Mouse (Mus musculus) liver, adult 2 months (tissue): ENCODE data around the gene Mrps35. TPM values are rescaled to one million over a fixed set of nuclear protein-coding genes. Genes with fewer than 3 reads are reported as not detected.

Experiments
- DNase-seq: peaks from one replicate; pipeline ENCODE4 v3.0.0-alpha.2; 2011; ENCODE audit warnings: low read depth, low spot score; ENCODE audit errors: extremely low read depth
- H3K27ac ChIP-seq: fragments of 200-500 bp; replicated peaks from 2 replicates; pipeline ENCODE4 v1.5.1; 2012; ENCODE audit warnings: low read depth, mild to moderate bottlenecking, control low read depth, inconsistent platforms, low read length; ENCODE audit not compliant: insufficient read depth
- H3K27me3 ChIP-seq: fragments of 200-500 bp; 2 replicates; pipeline ENCODE4 v1.6.1; 2012; ENCODE audit warnings: mild to moderate bottlenecking, moderate library complexity, low read length, inconsistent platforms; ENCODE audit not compliant: control insufficient read depth, insufficient read depth
- H3K36me3 ChIP-seq: fragments of 200-500 bp; 2 replicates; pipeline ENCODE4 v1.6.1; 2012; ENCODE audit warnings: low read length, inconsistent platforms; ENCODE audit not compliant: control insufficient read depth, insufficient read depth
- H3K4me1 ChIP-seq: fragments of 200-500 bp; 2 replicates; pipeline ENCODE4 v1.6.1; 2011; ENCODE audit warnings: low read length; ENCODE audit not compliant: control insufficient read depth, insufficient read depth
- H3K4me3 ChIP-seq: fragments of 200-500 bp; 2 replicates; pipeline ENCODE4 v1.5.1; 2011; ENCODE audit warnings: low read depth, mild to moderate bottlenecking, control low read depth, low read length, moderate library complexity; ENCODE audit not compliant: insufficient read depth
- H3K79me2 ChIP-seq: fragments of 200-500 bp; 2 replicates; pipeline ENCODE4 v1.6.1; 2012; ENCODE audit warnings: inconsistent platforms, mild to moderate bottlenecking, low read length, moderate library complexity; ENCODE audit not compliant: control insufficient read depth, insufficient read depth
- H3K9ac ChIP-seq: fragments of 200-500 bp; 2 replicates; pipeline ENCODE4 v1.6.1; 2012; ENCODE audit warnings: low read depth, mild to moderate bottlenecking, control low read depth, inconsistent platforms, low read length
- CTCF ChIP-seq: fragments of 200-500 bp; IDR thresholded peaks from 2 replicates; pipeline ENCODE4 v1.5.1; 2011; ENCODE audit warnings: low read depth, low read length, control low read depth
- POLR2A ChIP-seq: fragments of 200-500 bp; IDR thresholded peaks from 2 replicates; pipeline ENCODE4 v1.6.1; 2011; ENCODE audit warnings: low read length, control low read depth; ENCODE audit not compliant: insufficient read depth; ENCODE audit errors: extremely low read depth
- WGBS: fragments of 180-500 bp; shearing (Covaris S2); methylation state at CpG from one replicate; pipeline ENCODE4 v1.1.7; 2018; 5-methylcytosine and 5-hydroxymethylcytosine counted together
- polyA plus RNA-seq: library from polyadenylated mRNA; depleted of rRNA; stranded (reverse); fragments of >200 nt; gene quantifications from 2 replicates; pipeline ENCODE4 v1.2.3, GENCODE M21; 2012
- total RNA-seq: library from RNA; depleted of rRNA; stranded (reverse); fragments of >200 nt; gene quantifications from 2 replicates; pipeline ENCODE4 v1.2.3, GENCODE M21; 2014

Gene Mrps35
- total and polyA plus RNA-seq, 2 experiments, result 9.6 to 22.1 TPM

- Histone ChIP-seq H3K79me2 (no peaks in the 10 kb centered on the region), H3K27me3 (no peaks in the 10 kb centered on the region), H3K4me3 (no peak overlapping the region), H3K4me1 (no peaks in the 10 kb centered on the region), H3K9ac (no peak overlapping the region), H3K27ac (no peak overlapping the region), H3K36me3 (no peaks in the 10 kb centered on the region; the same call in 1 of the 2 replicates)
- WGBS, result 87% methylated on average over 10 of the region's 10 CpGs
- TF ChIP-seq POLR2A (no peak), CTCF (no peak)
- no peak for DNase-seq
Measured at GRCm38 (mm10) chr6:147079919-147080318, 37.4 kb downstream of the Mrps35 start.

- Histone ChIP-seq H3K79me2 (no peaks in the 10 kb centered on the region), H3K4me3 (no peak overlapping the region), H3K9ac (no peak overlapping the region), H3K4me1 (peaks cover 6% of the 10 kb centered on the region; the same call in 1 of the 2 replicates), H3K36me3 (no peaks in the 10 kb centered on the region), H3K27me3 (no peaks in the 10 kb centered on the region), H3K27ac (no peak overlapping the region)
- no peak for DNase-seq
- TF ChIP-seq POLR2A (no peak), CTCF (no peak)
- 78% methylated on average over 7 of the region's 7 CpGs for WGBS
Measured at GRCm38 (mm10) chr6:147085398-147086040, 43.0 kb downstream of the Mrps35 start.

- Histone ChIP-seq H3K9ac (no peak within 1 kb of the TSS), H3K36me3 (no peaks in the 10 kb centered on the region), H3K27me3 (no peaks in the 10 kb centered on the region), H3K4me3 (no peak within 1 kb of the TSS), H3K27ac (no peak within 1 kb of the TSS), H3K79me2 (no peaks in the 10 kb centered on the region), H3K4me1 (peaks cover 9% of the 10 kb centered on the region; the same call in 1 of the 2 replicates)
- no peak for TF ChIP-seq CTCF
- TF ChIP-seq POLR2A, result no peak
- DNase-seq, result peak; percentile 55
- WGBS, result 39% methylated on average over 20 of the region's 20 CpGs
Measured at GRCm38 (mm10) chr6:147086594-147087225, 44.1 kb downstream of the Mrps35 start, which contains the start of gene Mansc4. Mansc4 (minus strand) TSS chr6:147087032.

- peaks cover 11% of the 10 kb centered on the region for H3K4me1 ChIP-seq
- H3K9ac ChIP-seq, result no peak overlapping the region
- peak; percentile 86 for DNase-seq
- peaks cover 6% of the 10 kb centered on the region for H3K79me2 ChIP-seq
- no peaks in the 10 kb centered on the region for H3K27me3 ChIP-seq
- peak overlapping the region; percentile 22 for H3K27ac ChIP-seq
- WGBS, result 23% methylated on average over 7 of the region's 7 CpGs
- TF ChIP-seq POLR2A (no peak), CTCF (no peak)
- no peaks in the 10 kb centered on the region for H3K36me3 ChIP-seq
- no peak overlapping the region for H3K4me3 ChIP-seq
Measured at GRCm38 (mm10) chr6:147087736-147088135, 45.2 kb downstream of the Mrps35 start.

GRCm38 (mm10) chr6:147088517-147088916, 46.0 kb downstream of the Mrps35 start:
- WGBS, result 76% methylated on average over 3 of the region's 3 CpGs
- TF ChIP-seq CTCF (no peak), POLR2A (no peak)

GRCm38 (mm10) chr6:147090191-147090590, 47.6 kb downstream of the Mrps35 start:
- Histone ChIP-seq H3K27ac (no peak overlapping the region), H3K4me1 (peaks cover 14% of the 10 kb centered on the region), H3K4me3 (no peak overlapping the region), H3K36me3 (no peaks in the 10 kb centered on the region), H3K79me2 (peaks cover 11% of the 10 kb centered on the region), H3K9ac (no peak overlapping the region), H3K27me3 (no peaks in the 10 kb centered on the region)
- WGBS, result 84% methylated on average over 5 of the region's 5 CpGs
- DNase-seq, result no peak
- TF ChIP-seq POLR2A (no peak), CTCF (no peak)

More at GRCm38 (mm10) chr6:147088517-147088916, 46.0 kb downstream of the Mrps35 start:
- Histone ChIP-seq H3K79me2 (peaks cover 6% of the 10 kb centered on the region), H3K27me3 (no peaks in the 10 kb centered on the region), H3K36me3 (no peaks in the 10 kb centered on the region), H3K4me1 (peaks cover 14% of the 10 kb centered on the region), H3K27ac (no peak overlapping the region), H3K9ac (no peak overlapping the region), H3K4me3 (no peak overlapping the region)
- no peak for DNase-seq
